13 mouse cellular contexts compared by ENCODE assay signal in the genomic region with DNA sequence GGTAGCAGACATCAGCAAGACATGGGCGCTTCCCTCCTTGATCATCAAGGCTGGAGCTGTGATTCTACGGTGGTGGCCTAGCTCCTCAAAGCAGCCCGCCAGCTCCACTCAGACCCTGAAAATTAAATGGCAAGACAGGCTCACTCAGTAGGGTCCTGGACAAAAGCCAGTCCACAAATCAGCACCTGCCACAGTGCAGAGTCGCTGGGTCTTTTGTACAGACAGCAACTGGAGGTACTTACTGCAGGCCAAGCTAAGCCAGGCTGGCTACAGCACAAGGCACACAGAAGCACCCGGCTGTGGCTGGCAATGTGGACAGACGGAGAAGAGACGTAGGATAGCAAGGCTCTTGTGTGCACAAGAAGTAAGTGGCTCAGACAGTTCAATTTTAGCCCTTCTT.
DNase-seq lines count a peak whose midpoint lies in the region; ATAC-seq lines count a peak whose summit lies in the region.
"Had no signal": no experiment of that assay in that cellular context is flagged by ENCODE, and none has a peak within 500 bp of the region (broad histone marks: within the 10 kb centered on the region; RNA-seq: fewer than 3 reads in every experiment).

No protein-coding gene starts in this region.

- WGBS in heart, embryonic 16.5 days: 42% methylated on average over 7 of the region's 7 CpGs
- 27% methylated on average over 7 of the region's 7 CpGs for WGBS in forebrain, embryonic 15.5 days

- no peak overlapping the region for H3K4me2 ChIP-seq in heart, embryonic 16.5 days (ENCODE audit: low read depth, low read length)
- no peak overlapping the region for H3K4me2 ChIP-seq in forebrain, embryonic 15.5 days (replicated peaks)

- H3K27ac ChIP-seq in heart, embryonic 16.5 days (ENCODE audit: low read length): peak overlapping the region; percentile 57
- H3K27ac ChIP-seq in forebrain, embryonic 15.5 days (replicated peaks): 0 out of 2 replicates have a peak overlapping the region, but pooled peaks have one; percentile 5

- H3K36me3 ChIP-seq in heart, embryonic 16.5 days (ENCODE audit: control insufficient read depth, insufficient read depth): no peaks in the 10 kb centered on the region
- H3K36me3 ChIP-seq in forebrain, embryonic 15.5 days: no peaks in the 10 kb centered on the region

- H3K9me3 ChIP-seq in heart, embryonic 16.5 days (replicated peaks; ENCODE audit: control insufficient read depth, low read length): no peaks in the 10 kb centered on the region
- no peaks in the 10 kb centered on the region for H3K9me3 ChIP-seq in forebrain, embryonic 15.5 days

- intact Hi-C loops in heart, postnatal 14 days (cut with DNase I): no loop called here

- DNase-seq in cerebellum, adult 11-12 months: peak; percentile 39
- no peak for DNase-seq in heart, postnatal 14 days
- peak; percentile 31 for DNase-seq in Muller cell, postnatal 12 days (ENCODE audit: inconsistent ontology term)
- DNase-seq in ovary, postnatal 10 days (ENCODE audit: low spot score): no peak
- DNase-seq: heart, adult 18-20 months; kidney, adult 11 months; kidney, postnatal 4 days; thymus, adult 2 months had no signal

- peaks cover 42% of the 10 kb centered on the region for H3K4me1 ChIP-seq in heart, embryonic 16.5 days (ENCODE audit: control insufficient read depth, insufficient read depth, low read length)
- peaks cover 22% of the 10 kb centered on the region for H3K4me1 ChIP-seq in forebrain, embryonic 15.5 days

- 0 out of 2 replicates have a peak overlapping the region, but pooled peaks have one; percentile 13 for H3K9ac ChIP-seq in heart, embryonic 16.5 days (ENCODE audit: low read length)
- H3K9ac ChIP-seq in forebrain, embryonic 15.5 days (replicated peaks): no peak overlapping the region

- H3K4me3 ChIP-seq in heart, embryonic 16.5 days (ENCODE audit: low read length): no peak overlapping the region
- no peak overlapping the region for H3K4me3 ChIP-seq in forebrain, embryonic 15.5 days

- no peak for ATAC-seq in cerebellum, adult (ENCODE audit: insufficient number of reproducible peaks, low FRiP score, low TSS enrichment)
- ATAC-seq in heart, embryonic 16.5 days (replicated peaks; ENCODE audit: extremely low read depth, insufficient read depth, low FRiP score): peak; percentile 47
- ATAC-seq in forebrain, embryonic 15.5 days (replicated peaks): peak; percentile 34
- no peak for ATAC-seq in granulocyte monocyte progenitor cell, adult 5-6 weeks (replicated peaks; ENCODE audit: poor library complexity, severe bottlenecking)
- ATAC-seq: midbrain, embryonic 16.5 days had no signal

- H3K27me3 ChIP-seq in heart, embryonic 16.5 days (ENCODE audit: control insufficient read depth, insufficient read depth, low read length): no peaks in the 10 kb centered on the region
- H3K27me3 ChIP-seq in forebrain, embryonic 15.5 days: no peaks in the 10 kb centered on the region

Comparison
In these comparisons a context has a peak if more than half of its experiments do, and no peak if none do; other contexts are left out.
1. DNase-seq: peak in cerebellum, adult 11-12 months (single experiment) and Muller cell, postnatal 12 days (single experiment); none in heart, postnatal 14 days (0 of 2) and ovary, postnatal 10 days (single experiment).
2. ATAC-seq: peak in heart, embryonic 16.5 days (single experiment) and forebrain, embryonic 15.5 days (single experiment); none in cerebellum, adult (single experiment) and granulocyte monocyte progenitor cell, adult 5-6 weeks (single experiment).